Mouse (Mus musculus): ENCODE measurements at regions not wholly inside any gene's neighbourhood (a gene's known extent, or its start where the extent isn't known, plus 50 kb on each side); places are given as distances from the start of the nearest gene placed in this dataset.

GRCm38 (mm10) chr15:51592069-51592435, 2292.7 kb upstream of the Gm7489 start:
- no peak for DNase-seq

GRCm38 (mm10) chr15:51592511-51593498, 2291.9 kb upstream of the Gm7489 start:
- no peak for DNase-seq

- DNase-seq, result no peak
These were observed 2290.6 kb upstream of the Gm7489 start for GRCm38 (mm10) chr15:51594060-51594459.

GRCm38 (mm10) chr15:51595655-51596054, 2289.1 kb upstream of the Gm7489 start:
- DNase-seq, result no peak

GRCm38 (mm10) chr15:51597841-51598240, 2286.9 kb upstream of the Gm7489 start:
- DNase-seq, result no peak

- no peak for DNase-seq
These were observed 2283.4 kb upstream of the Gm7489 start for GRCm38 (mm10) chr15:51601128-51601855.

GRCm38 (mm10) chr15:51621455-51621854, 2263.3 kb upstream of the Gm7489 start:
- no peak for DNase-seq

GRCm38 (mm10) chr15:51627463-51627862, 2257.2 kb upstream of the Gm7489 start:
- DNase-seq, result no peak

GRCm38 (mm10) chr15:51628518-51628917, 2256.2 kb upstream of the Gm7489 start:
- DNase-seq, result no peak

- no peak for DNase-seq
These were observed 2252.8 kb upstream of the Gm7489 start for GRCm38 (mm10) chr15:51631881-51632280.

- no peak for DNase-seq
These were observed 2251.6 kb upstream of the Gm7489 start for GRCm38 (mm10) chr15:51633068-51633467.

GRCm38 (mm10) chr15:51634726-51635125, 2250.0 kb upstream of the Gm7489 start:
- no peak for DNase-seq

- DNase-seq, result no peak
These were observed 2249.4 kb upstream of the Gm7489 start for GRCm38 (mm10) chr15:51635129-51635920.

- no peak for DNase-seq
These were observed 2247.1 kb upstream of the Gm7489 start for GRCm38 (mm10) chr15:51637570-51637969.

GRCm38 (mm10) chr15:51643772-51644311, 2240.9 kb upstream of the Gm7489 start:
- DNase-seq, result no peak

GRCm38 (mm10) chr15:51646304-51646703, 2238.4 kb upstream of the Gm7489 start:
- DNase-seq, result no peak

GRCm38 (mm10) chr15:51652497-51652896, 2232.2 kb upstream of the Gm7489 start:
- no peak for DNase-seq

GRCm38 (mm10) chr15:51657621-51658020, 2227.1 kb upstream of the Gm7489 start:
- DNase-seq, result no peak

- no peak for DNase-seq
These were observed 2216.4 kb upstream of the Gm7489 start for GRCm38 (mm10) chr15:51668340-51668739.

GRCm38 (mm10) chr15:51671667-51672372, 2212.9 kb upstream of the Gm7489 start:
- no peak for DNase-seq

- DNase-seq, result no peak
These were observed 2211.2 kb upstream of the Gm7489 start for GRCm38 (mm10) chr15:51673483-51673882.

- DNase-seq, result no peak
These were observed 2209.4 kb upstream of the Gm7489 start for GRCm38 (mm10) chr15:51675291-51675690.
